ENCODE assay signal across 11 mouse cellular contexts in the genomic region with DNA sequence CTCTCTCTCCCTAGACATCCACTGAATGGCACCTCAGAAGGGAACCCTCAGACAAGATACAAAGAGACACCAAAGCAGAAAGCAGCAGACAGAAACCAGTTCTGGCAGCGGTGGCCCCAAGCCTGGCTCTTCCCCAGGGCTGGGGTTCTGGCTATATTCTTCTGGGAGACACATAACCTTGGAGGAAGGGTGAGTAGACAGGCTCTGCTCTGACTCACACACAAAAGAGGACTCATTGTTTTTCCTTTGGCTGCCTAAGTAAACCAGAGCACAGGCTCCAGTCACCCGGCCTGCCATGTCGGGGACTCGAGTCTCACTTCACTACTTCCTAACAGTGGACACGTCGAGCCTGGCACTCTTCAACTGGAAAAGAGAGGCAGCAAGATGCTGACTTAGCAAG. TPM values are rescaled to one million over a fixed set of nuclear protein-coding genes. Genes with fewer than 3 reads are reported as not detected.
A peak's percentile ranks its signal among the peaks of the same experiment; 100 is the strongest.
DNase-seq lines count a peak whose midpoint lies in the region; ATAC-seq lines count a peak whose summit lies in the region.
"Had no signal": no experiment of that assay in that cellular context is flagged by ENCODE, and none has a peak within 500 bp of the region (broad histone marks: within the 10 kb centered on the region; RNA-seq: fewer than 3 reads in every experiment).

No protein-coding gene starts in this region.

- H3K9ac ChIP-seq in hindbrain, embryonic 11.5 days (ENCODE audit: low read depth, low read length): no peak overlapping the region
- H3K9ac ChIP-seq in hindbrain, embryonic 13.5 days: no peak overlapping the region
- no peak overlapping the region for H3K9ac ChIP-seq in heart, embryonic 14.5 days (ENCODE audit: low read length)

- ATAC-seq in hindbrain, embryonic 11.5 days (ENCODE audit: low FRiP score): no peak
- ATAC-seq in hindbrain, embryonic 13.5 days (ENCODE audit: low FRiP score): no peak
- ATAC-seq in heart, embryonic 14.5 days (ENCODE audit: insufficient number of reproducible peaks, insufficient read depth, low FRiP score, low read depth): peak; percentile 57

- no peaks in the 10 kb centered on the region for H3K27me3 ChIP-seq in hindbrain, embryonic 11.5 days (ENCODE audit: control insufficient read depth, insufficient read depth, low read length)
- H3K27me3 ChIP-seq in hindbrain, embryonic 13.5 days: no peaks in the 10 kb centered on the region
- no peaks in the 10 kb centered on the region for H3K27me3 ChIP-seq in heart, embryonic 14.5 days (ENCODE audit: control insufficient read depth, insufficient read depth, low read length)

- H3K4me3 ChIP-seq in hindbrain, embryonic 11.5 days (ENCODE audit: low read depth, low read length): no peak overlapping the region
- H3K4me3 ChIP-seq in hindbrain, embryonic 13.5 days: no peak overlapping the region
- H3K4me3 ChIP-seq in heart, embryonic 14.5 days (ENCODE audit: control insufficient read depth in 1 of 2, insufficient read depth in 1 of 2, low read depth in 1 of 2, low read length in 2 of 2): no peak overlapping the region
- H3K4me3 ChIP-seq: megakaryocyte, embryonic 14.5 days had no signal

- H3K4me1 ChIP-seq in hindbrain, embryonic 11.5 days (replicated peaks; ENCODE audit: control insufficient read depth, insufficient read depth, low read length): no peaks in the 10 kb centered on the region; the same call in 1 of the 2 replicates
- H3K4me1 ChIP-seq in hindbrain, embryonic 13.5 days (replicated peaks): peaks cover 29% of the 10 kb centered on the region
- peaks cover 16 to 21% of the 10 kb centered on the region in 2 experiments for H3K4me1 ChIP-seq in heart, embryonic 14.5 days (ENCODE audit: control insufficient read depth in 2 of 2, insufficient read depth in 2 of 2, low read length in 2 of 2)

- H3K27ac ChIP-seq in hindbrain, embryonic 11.5 days (ENCODE audit: low read depth, low read length): peak overlapping the region; percentile 13; the same call in 1 of the 2 replicates
- no peak overlapping the region for H3K27ac ChIP-seq in hindbrain, embryonic 13.5 days
- peak overlapping the region; percentile 51 to 65 for H3K27ac ChIP-seq in heart, embryonic 14.5 days (replicated peaks in 1 of 2; ENCODE audit: control insufficient read depth in 1 of 2, insufficient read depth in 1 of 2, low read depth in 2 of 2, low read length in 2 of 2)

- no peaks in the 10 kb centered on the region for H3K9me3 ChIP-seq in hindbrain, embryonic 11.5 days (ENCODE audit: control insufficient read depth, low read length)
- H3K9me3 ChIP-seq in hindbrain, embryonic 13.5 days: no peaks in the 10 kb centered on the region
- no peaks in the 10 kb centered on the region for H3K9me3 ChIP-seq in heart, embryonic 14.5 days (ENCODE audit: control insufficient read depth, low read length)

- WGBS in hindbrain, embryonic 11.5 days: 62% methylated on average over 6 of the region's 6 CpGs
- 48% methylated on average over 6 of the region's 6 CpGs for WGBS in hindbrain, embryonic 13.5 days
- WGBS in heart, embryonic 14.5 days: 26% methylated on average over 6 of the region's 6 CpGs

- no peaks in the 10 kb centered on the region for H3K36me3 ChIP-seq in hindbrain, embryonic 11.5 days (ENCODE audit: control insufficient read depth, insufficient read depth, low read length)
- H3K36me3 ChIP-seq in hindbrain, embryonic 13.5 days: no peaks in the 10 kb centered on the region
- H3K36me3 ChIP-seq in heart, embryonic 14.5 days (ENCODE audit: control insufficient read depth, insufficient read depth, low read length): no peaks in the 10 kb centered on the region

- no peak overlapping the region for H3K4me2 ChIP-seq in hindbrain, embryonic 11.5 days (replicated peaks; ENCODE audit: low read depth, low read length)
- H3K4me2 ChIP-seq in hindbrain, embryonic 13.5 days: no peak overlapping the region
- no peak overlapping the region for H3K4me2 ChIP-seq in heart, embryonic 14.5 days (ENCODE audit: low read length)

- no peak for DNase-seq in hindbrain, embryonic 11.5 days (ENCODE audit: low spot score)
- peak; percentile 66 for DNase-seq in 3134 (ENCODE audit: extremely low read depth, insufficient read length, low spot score)
- DNase-seq in adrenal gland, postnatal 36 days: peak; percentile 68 to 76
- no peak for DNase-seq in right cerebral cortex, postnatal 36 days (ENCODE audit: low spot score in 2 of 2)
- no peak for DNase-seq in cerebellum, adult 8-10 months
- DNase-seq in embryo, embryonic 10 days (ENCODE audit: low spot score): no peak
- DNase-seq: cerebellum, adult 9-10 months; thymus, postnatal 25 days had no signal

RNA-seq across cellular contexts. Expression of a gene that starts 55.8 kb away (rescaled TPM):
- polyA plus RNA-seq in hindbrain, embryonic 11.5 days (2014; fragmentation: Nextera tagmentation; extraction: Ambion mirVana): 6.8 and 7.7 TPM in 2 replicates
- 11.5 and 13.2 TPM in 2 replicates for polyA plus RNA-seq in hindbrain, embryonic 13.5 days (2015; fragmentation: Nextera tagmentation; extraction: Ambion mirVana)
- total RNA-seq in adrenal gland, postnatal 36 days (2021): 10 to 100 TPM in 1 of 2 experiments, 1 to 10 TPM in 1; 8.9 to 32.5 TPM
- 7.7 and 8.4 TPM in 2 replicates for polyA plus RNA-seq in heart, embryonic 14.5 days (2014; fragmentation: Nextera tagmentation; extraction: Ambion mirVana)

Comparison
In these comparisons a context has a peak if more than half of its experiments do, and no peak if none do; other contexts are left out.
1. DNase-seq: peak in 3134 (single experiment) and adrenal gland, postnatal 36 days (2 of 2); none in hindbrain, embryonic 11.5 days (single experiment), right cerebral cortex, postnatal 36 days (0 of 2), cerebellum, adult 8-10 months (single experiment) and embryo, embryonic 10 days (single experiment).